Mouse (Mus musculus): Measurements from ENCODE around the gene Pld6. TPM values are rescaled to one million over a fixed set of nuclear protein-coding genes. Genes with fewer than 3 reads are reported as not detected.

Pld6 gene
- 1 to 10 TPM in 3 of 4 experiments, under 1 TPM in 1; 0.81 to 2.4 (median 1.6) TPM for total RNA-seq (2022)

DNA sequence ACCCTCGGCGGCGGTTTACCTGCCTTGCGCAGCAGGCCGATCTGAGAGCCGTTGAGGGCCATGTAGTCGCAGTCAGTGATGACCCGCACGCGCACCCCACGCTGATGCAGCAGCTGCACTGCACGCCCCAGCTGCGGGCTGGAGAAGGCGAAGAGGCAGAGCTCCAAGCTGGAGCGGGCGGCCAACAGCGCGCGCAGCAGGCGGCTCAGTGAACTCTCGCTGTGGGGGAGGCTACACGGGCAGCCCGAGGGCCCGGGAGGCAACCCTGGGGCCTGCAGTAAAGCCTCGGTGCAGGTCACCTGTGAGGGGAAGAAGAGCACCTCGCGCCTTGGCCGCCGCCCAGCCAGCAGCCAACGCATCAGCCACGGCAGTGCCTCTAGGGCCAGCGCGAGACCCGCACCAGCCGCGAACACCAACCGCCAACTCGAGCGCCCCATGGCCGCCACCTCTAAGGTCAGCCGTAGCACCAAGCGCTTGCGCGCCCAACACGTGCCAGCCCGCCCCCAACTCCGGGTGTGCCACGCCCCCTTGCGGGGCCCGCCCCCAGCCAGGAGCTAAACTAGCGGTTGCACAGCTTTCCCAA, at the start of gene Pld6:
Gene Pld6, minus strand, starts transcription at position 447 of the 583 bp plus-strand sequence.
- DNase-seq: peak; percentile 43

DNA sequence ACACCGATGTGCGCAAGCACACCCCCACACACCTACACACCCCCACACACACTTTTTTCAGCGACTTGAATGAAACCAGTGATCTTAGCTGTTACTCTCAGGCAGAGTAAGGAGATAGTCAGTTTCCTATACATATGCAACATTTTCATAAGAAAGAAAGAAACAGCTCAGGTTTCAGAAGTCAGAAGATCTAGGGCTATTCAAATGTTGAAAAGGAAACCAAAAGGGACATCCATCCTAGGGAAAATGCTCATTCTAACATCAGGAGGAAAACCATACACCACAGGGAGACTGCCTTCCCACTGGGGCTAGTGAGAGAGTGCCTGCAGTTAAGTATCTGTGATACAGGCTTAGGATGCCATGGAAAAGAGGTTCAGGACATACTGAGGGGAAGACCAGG, 34.2 kb upstream of the Pld6 start:
- DNase-seq: no peak

DNA sequence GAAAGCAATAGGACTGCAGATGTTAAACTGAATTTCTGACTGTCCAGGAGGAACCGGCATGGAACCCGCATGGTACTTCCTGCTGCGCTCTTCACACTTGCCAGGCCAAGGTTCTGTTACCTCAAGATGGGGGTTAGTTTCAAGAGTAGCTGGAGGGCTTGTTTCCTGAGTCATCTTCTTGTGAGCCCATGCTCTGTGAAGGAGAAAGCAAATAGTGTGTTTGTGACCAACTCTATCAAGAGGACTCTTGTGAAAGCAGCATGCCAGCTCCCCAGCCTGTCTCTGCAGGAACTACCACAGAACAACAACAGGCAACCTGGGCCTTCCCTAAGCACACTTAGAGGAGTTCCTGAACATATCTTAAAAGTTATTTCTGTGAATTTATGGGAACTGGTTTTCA, 30.5 kb upstream of the Pld6 start:
- DNase-seq: no peak

DNA sequence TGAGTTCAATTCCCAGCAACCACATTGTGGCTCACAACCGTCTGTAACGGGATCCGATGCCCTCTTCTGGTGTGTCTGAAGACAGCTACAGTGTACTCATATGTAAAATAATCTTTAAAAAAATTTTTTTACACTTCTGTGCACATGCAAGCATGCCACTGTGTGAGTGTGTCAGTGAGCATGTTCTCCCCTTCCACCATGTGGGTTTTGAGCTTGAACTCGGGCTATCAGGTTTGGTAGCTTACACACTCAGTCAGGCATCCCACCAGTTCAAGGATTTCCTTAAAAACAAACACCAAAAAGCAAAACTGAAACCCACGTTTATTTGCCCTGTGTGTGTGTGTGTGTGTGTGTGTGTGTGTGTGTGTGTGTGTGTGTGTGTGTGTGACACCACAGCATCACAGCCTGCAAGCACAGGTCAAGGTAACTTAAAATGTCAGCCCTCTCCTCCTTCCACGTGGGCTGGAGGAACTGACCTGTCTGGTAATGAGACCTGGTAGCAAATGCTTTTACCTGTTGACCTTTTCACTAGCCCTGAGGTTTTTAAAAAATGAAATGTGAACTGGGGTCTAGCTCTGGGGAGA, 28.1 kb upstream of the Pld6 start:
- no peak for DNase-seq

DNA sequence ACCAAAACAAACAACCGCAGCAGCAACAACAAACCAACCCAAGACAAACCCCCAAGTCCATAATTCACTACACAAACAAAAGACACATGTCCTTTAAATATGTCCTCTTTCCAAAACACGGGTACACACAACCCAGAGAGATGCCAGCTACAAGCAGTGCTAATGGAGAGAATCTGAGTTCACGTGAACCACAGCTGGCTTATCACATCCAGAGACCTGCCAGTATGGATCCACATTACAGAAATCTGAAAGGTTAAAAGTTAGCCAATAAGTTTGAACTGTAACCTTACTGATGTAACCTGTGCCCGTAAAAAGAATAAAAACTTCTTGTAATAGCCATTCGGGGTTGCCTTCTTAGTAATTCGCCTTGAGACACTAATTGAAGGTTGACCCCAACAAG, 27.5 kb upstream of the Pld6 start:
- no peak for DNase-seq

DNA sequence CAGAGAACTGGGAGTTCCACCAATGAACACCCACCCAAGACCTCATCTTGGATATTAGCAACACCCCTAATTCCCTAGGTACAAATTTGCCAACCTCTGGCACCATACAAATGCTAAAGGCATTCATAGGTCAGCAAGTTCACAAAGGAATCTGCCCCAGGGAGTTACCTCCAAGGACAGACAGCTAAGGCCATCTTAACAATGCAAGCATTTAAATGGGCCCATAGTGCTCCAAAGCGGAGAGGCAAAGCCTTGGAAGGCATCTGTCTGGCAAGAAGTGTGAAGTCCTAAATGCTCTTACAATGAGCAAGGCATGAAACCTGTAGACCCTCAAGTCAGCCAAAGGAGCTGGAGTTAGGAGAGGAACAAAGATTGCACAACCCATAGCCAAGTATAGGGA, 26.9 kb upstream of the Pld6 start:
- DNase-seq: no peak

DNA sequence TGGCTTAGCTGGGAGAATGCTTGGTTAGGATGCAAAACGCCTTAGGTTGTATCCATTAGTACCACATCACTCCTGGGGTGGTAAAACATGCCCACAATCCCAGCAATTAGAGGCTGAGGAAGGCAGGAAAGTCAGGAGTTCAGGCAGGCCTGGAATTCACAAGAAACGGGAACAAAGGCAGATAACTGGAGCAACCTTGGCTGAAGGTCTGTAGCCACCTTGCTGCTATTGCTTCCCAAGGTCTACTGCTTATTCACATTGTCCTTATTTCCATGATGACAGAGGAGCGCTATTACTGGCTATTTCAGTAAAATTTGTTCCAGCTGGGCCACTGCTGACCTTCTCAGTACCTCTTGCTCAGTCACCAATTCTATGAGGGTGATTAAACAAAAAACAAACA, 25.8 kb upstream of the Pld6 start:
- DNase-seq: peak; percentile 59

DNA sequence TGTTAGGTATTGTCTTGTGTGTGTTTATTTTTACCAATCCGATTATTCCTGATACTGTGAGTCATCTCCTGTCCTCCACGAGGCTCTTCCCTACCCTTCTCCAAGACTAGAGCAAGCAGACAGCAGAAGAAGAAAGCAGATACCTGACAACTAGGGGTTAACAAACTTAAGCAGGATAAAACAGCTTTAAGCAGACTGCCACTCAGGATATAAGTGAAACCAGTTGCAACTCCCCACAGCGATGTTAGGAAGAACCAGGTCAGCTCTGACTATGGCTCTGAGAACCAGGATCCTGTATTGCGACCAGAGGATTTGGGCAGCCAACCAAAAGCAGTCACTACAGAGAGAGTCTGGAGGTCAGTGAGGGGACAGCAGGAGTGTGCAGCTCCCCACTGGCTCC, 23.8 kb upstream of the Pld6 start:
- no peak for DNase-seq

DNA sequence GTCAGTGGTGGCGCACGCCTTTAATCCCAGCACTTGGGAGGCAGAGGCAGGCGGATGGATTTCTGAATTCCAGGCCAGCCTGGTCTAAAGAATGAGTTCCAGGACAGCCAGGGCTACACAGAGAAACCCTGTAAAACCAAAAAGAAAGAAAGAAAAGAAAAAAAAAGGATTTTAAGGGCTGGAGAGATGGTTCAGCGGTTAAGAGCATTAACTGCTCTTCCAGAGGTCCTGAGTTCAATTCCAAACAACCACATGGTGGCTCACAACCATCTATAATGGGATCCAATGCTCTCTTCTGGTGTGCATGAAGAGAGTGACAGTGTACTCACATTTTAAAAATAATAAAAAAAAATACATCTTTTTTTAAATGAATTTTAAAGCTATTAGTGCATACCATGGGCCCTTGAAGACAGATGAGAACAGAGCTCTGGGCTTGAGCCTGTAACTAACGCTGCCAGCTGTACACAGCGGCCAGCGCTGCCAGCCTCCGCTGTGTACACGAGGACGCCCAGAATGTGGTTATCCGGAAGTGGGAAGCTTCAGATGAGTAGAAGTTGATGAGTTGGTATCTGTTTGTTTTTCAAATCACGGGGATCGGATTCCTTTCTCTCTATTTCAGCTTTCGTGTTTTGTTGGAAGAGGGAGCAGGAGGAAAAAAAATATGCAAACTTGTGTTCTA, 23.2 kb upstream of the Pld6 start:
- no peak for DNase-seq

DNA sequence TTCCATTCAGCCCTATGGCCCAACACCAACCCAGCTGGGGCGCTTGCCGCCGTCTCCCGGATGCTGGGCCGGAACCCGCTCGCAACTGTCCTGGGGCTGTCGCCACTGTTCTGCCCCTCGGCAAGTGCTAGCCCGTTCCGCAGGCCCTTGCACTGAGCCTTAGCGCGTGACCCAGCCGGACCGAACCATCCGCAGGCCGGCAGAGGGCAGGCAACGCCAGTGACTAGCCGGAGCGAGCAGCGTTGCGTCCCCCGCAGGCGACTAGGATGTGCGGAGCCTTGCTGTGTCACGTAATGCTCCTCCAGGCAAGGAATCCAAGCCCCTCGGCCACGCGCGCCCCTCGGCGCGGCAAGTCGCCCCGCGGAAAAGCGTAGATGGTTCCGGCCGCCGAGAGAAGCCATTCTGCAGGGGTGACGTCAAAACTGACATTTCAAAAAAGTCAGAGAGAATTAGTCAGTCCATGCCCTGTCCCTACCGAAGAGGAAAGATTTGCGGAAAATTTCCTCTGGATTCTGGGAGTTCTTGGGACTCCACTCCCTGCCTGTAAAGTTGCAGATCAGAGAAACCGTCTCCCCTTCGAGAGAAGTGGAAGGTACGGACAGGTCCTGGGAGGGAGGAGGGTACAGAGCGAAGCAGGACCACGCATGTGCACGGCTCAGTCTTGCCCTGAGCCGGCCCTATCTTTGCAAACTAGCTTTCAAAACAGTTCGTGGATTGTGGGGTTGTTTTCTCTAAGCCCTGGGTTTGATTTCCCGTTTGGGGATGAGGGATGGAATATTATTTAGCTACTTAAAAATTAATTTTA, 22.4 kb upstream of the Pld6 start, which contains the start of gene Flcn:
Gene Flcn, minus strand, starts transcription at position 347 of the 805 bp plus-strand sequence.
- DNase-seq: peak; percentile 78

DNA sequence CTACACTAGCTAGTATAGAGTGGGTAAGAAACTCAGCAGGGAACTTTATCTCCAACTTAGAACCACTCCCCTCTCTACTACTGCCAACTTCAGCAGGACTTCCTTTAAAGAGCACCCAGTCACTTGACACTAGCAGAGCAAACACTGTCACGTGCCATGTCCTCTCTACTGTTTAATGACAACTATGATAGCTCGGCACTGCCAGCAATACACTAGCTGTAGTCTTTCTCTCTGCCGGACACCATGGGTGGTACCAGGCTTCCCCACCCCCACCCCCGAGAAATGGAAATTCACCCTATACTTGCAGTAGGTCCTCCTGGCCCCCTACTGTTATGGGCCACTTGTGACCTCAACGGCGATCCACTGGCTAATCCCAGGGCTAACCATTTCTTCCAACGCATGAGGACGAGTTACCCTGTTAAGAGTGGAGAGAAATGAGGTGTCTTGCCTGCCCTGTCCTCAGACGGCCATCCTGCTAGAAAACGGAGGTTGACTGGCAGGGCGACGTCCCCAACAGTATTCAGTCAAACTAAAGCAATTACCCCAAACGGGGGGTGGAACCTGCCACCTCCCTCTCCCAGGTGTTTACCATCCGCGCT, 21.7 kb upstream of the Pld6 start:
- peak; percentile 39 for DNase-seq

DNA sequence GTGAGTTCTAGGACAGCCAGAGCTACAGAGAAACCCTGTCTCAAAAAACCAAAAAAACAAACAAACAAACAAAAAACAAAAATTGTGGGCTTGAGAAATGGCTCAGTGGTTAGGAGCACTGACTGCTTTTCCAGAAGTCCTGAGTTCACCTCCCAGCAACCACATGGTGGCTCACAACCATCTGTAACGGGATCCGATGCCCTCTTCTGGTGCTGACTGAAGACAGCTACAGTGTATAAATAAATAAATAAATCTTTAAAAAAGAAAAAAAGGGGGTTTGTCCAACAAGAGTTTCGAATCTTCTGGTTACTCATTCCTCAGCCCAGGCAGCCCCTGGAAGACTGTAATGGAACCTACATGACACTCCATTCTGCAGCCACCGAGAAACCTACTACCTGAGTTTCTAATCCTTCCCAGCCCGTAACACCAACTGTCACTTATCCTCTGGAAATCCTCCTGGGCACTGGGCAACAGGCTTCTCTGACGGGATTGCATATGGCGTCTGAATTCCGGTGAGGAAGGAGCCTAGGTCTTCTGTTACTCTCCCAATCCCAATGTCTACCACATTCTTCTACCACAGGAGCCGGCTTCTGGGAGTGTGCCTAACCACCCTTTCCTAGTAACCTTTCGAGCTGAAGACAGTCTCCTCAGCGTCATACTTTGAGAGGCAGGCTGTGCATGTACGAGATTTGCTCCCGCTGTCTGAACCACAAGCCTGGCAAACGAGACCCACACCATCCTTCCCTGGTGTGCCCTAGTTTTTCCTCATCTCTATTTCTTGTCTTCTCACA, 20.9 kb upstream of the Pld6 start:
- no peak for DNase-seq

DNA sequence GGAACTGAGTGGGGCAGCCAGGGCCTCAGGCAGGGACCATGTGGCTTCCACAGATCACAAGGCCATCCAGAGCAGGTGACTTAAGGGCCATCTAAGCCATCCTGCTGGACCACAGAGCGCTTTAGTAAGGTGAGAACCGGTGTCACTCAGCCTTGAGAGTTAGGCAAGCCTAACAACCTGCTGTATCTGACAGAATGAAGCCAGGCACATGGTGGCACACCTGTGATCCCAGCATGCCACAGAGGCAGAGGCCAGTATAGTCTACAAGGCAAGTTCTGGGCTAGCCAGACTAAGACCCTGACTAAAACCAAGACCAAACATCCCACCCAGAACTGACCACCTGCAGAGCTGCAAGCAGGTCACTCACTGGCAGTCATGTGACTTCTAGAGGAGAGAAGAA, 18.2 kb upstream of the Pld6 start:
- no peak for DNase-seq

DNA sequence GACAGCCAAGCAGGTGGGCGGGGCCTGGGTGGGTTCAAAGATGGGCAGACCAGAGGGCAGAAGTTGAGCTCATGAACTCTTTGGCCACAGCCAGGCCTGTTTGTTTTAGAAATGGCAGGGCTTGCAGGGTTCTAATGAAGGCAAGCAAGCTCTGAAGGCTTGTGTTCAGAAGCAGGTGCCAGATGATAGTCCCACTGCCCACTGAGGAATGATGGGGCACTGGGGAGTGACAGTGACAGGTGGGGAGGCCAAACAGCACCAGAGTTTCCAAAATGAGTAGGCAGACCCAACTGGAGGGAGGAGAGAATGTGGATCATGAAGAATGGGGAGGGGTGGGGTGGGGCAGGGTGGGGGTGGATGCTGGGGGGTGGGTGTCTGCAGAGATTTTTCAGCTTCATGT, 17.8 kb upstream of the Pld6 start:
- no peak for DNase-seq

DNA sequence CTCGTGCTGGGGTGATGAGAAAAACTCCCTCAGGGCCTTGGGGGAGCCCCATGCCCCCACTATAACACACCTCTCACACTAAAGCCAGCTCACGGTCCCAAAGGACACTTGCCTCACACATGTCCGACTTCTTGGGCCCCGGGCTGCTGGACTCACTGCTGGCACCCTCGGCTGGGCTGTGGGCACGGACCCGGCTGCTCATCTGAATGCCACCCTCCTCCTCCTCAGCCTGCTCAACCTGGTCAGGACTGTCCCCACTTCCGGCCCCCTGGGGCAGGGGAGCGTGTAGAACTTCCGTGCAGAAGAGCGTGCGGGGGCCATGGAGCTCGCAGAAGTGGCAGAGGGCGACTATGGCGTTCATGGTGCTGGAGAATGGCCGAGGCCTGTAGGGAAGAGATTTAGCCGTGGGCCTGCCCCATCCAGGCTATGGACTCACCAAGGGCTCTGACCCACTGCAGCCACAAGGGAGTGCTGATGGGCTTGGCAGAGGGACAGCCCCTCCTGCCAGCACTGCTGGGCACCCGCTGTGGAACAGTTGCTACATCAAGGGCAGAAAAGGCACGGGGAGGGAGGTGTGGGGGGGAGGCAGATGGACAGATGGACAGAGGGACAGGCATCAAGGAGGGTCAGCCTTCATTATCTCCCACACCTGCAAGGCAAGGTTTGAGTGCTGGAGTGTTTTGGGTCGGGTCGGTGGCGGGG, 17.1 kb upstream of the Pld6 start:
- DNase-seq: no peak

DNA sequence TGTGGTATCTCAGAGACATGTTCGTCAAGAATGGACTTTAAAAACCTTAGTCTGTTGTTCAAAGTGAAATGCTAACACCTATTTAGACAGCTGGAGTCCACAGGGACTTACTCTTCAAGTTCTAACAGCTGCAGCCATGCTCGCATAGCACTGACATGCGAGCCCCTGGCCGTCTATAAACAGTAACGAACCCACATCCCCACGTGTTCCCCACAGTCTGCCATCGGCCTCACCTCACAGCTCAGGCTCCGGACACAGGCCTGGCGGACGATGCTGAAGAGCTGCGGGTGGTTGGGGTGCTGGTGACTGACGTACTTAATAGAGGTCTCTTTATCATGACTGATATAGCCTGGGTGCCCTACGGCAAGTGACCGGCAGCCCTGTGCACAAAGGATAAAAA, 16.1 kb upstream of the Pld6 start:
- no peak for DNase-seq

DNA sequence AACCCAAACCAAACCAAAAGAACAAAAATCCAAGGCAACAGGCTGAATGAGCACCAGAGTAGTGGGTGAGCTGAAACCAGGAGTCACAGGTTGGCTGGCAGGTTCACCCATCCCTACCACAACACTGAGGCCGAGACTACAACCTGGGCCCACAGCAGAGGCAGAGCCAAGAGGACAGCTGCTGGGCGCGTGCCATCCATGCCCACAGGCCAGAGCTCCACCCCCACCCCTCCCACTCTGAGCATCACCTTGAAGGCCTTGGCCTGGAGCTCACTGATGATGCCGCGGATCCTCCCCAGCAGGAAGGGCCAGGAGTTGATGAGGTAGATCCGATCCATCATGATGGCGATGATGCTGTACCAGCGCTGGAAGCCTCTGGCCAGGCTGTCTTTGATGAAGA, 14.4 kb upstream of the Pld6 start:
- DNase-seq: no peak

DNA sequence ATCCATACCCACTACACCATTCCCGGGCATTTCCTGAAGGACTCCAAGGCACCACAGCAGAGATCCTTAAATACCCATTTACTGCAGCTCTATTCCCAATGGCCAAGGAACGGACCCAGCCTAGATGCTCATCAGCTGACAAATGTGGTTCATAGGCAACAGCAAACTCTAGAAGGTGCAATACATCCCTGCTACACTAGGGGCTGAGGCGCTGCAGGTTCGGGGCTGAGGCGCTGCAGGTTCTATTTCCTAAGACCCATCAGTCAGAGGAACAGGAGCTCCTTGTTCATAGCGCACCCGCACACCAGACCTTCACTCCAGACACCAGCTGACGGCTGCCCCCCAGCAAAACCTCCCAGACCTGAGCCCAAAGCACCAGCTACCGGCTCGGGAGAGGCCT, 13.0 kb upstream of the Pld6 start:
- no peak for DNase-seq

DNA sequence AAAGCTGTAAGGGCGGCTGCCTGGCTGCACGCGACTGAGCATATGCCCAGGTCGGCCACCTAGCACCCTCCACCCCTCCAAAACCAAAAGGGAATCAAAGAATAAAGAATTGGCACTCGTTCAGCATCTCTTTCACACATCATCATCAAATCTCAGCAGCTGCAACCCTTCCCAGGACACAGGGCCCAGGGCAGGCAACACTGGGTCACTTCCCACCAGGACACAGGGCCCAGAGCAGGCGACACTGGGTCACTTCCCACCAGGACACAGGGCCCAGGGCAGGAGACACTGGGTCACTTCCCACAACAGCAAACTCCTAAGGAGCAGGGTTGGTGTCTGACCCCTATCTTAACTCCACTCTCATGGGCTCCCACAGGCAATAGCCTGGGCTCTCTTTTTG, 5.9 kb upstream of the Pld6 start:
- no peak for DNase-seq

DNA sequence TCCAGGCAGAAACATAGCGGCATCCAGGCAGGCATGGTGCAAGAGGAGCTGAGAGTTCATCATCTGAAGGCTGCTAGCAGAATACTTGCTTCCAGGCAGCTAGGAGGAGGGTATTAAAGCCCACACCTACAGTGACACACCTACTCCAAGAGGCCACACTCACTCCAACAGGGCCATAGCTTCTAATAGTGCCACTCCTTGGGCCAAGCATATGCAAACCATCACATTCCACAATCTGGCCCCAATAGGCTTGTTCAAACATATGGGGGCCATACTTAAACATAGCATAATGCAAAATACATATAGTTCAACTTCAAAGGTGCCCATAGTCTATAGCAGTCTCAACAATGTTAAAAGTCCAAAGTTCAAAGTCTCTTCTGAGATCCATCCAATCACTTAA, 1.9 kb upstream of the Pld6 start:
- DNase-seq: no peak

DNA sequence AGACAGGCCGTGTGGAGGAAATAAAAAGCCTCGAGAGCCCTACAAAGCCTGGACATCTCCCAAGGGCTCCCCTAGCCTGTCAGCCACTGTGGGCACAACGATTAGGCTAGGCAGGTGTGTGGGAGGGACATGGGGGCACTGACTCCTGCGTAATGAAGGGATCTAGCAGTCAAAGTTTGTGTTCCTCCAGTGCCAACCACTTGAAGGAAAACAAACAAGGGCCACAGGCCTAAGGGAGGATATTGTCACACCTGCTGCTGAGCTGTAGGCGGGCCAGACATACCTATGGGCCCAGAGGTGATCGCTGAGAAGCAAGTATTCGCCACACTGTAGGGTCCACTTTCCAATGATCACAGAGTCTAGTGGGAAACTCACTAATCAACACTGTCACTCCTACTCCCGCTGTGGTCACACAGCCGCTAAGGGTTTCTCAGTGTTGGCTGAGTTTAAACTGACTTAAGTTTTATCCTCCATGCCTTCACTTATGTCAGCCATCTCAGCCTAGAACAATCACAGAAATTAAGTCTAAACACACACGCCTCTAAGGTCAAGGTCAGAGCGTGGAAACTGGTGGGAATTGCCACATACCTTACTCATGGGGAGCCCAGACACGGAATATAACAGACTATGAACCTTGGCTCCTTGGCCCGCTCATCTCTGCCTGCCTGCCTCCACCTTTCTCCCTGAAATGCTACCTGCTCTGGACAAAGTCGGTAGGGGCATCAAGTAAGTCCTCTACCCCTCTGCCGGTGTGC, 824 bp downstream of the Pld6 start:
- no peak for DNase-seq
